Mouse (Mus musculus) G1E (cell line): ENCODE measurements around the gene Ublcp1. TPM values are rescaled to one million over a fixed set of nuclear protein-coding genes. Genes with fewer than 3 reads are reported as not detected.
"Not testable (repeated sequence)": the region's sequence is repeated elsewhere in the genome, so short reads cannot be mapped to it uniquely, and the experiment has no call there.

Experiments used
- ATAC-seq: 2 replicates; pipeline ENCODE4 v1.8.0; 2016; ENCODE audit warnings: mild to moderate bottlenecking; ENCODE audit not compliant: insufficient number of reproducible peaks, poor library complexity, low FRiP score, severe bottlenecking; ENCODE audit errors: extremely low read depth
- DNase-seq: peaks from one replicate; pipeline ENCODE4 v3.0.0; 2012; ENCODE audit warnings: low spot score
- H3K27me3 ChIP-seq: 2 replicates; pipeline ENCODE4 v1.6.1; 2012; ENCODE audit warnings: mild to moderate bottlenecking, low read length, inconsistent platforms; ENCODE audit not compliant: insufficient read depth
- H3K36me3 ChIP-seq: replicated peaks from 2 replicates; pipeline ENCODE3; 2012; ENCODE audit warnings: mild to moderate bottlenecking, inconsistent platforms
- H3K4me1 ChIP-seq: 2 replicates; pipeline ENCODE4 v1.6.1; 2012; ENCODE audit warnings: low read depth, low read length, inconsistent platforms, mixed read lengths; ENCODE audit not compliant: insufficient read depth
- H3K4me3 ChIP-seq: 2 replicates; pipeline ENCODE4 v1.5.1; 2012; ENCODE audit warnings: low read depth, mild to moderate bottlenecking, inconsistent platforms, low read length, moderate library complexity, mixed read lengths
- H3K9me3 ChIP-seq: replicated peaks from 2 replicates; pipeline ENCODE4 v1.6.1; 2012; ENCODE audit warnings: inconsistent platforms
- CTCF ChIP-seq: IDR thresholded peaks from 2 replicates; pipeline ENCODE4 v1.5.1; 2012; ENCODE audit warnings: low read depth, low read length, inconsistent platforms, mixed read lengths
- GATA1 ChIP-seq: IDR thresholded peaks from 2 replicates; pipeline ENCODE4 v1.6.1; 2012; ENCODE audit warnings: borderline replicate concordance, low read length, inconsistent platforms, mixed read lengths
- GATA2 ChIP-seq: IDR thresholded peaks from 2 replicates; pipeline ENCODE4 v1.6.1; 2012; ENCODE audit warnings: low read depth, low read length, inconsistent platforms, borderline replicate concordance
- POLR2AphosphoS5 ChIP-seq: IDR thresholded peaks from 2 replicates; pipeline ENCODE4 v1.6.1; 2012; ENCODE audit warnings: low read depth, low read length, inconsistent platforms; ENCODE audit not compliant: insufficient replicate concordance
- TAL1 ChIP-seq: conservative IDR thresholded peaks from 2 replicates; pipeline ENCODE4 v1.6.1; 2012; ENCODE audit warnings: low read depth, low read length, inconsistent platforms, mixed read lengths
- polyA plus RNA-seq: library from polyadenylated mRNA; stranded (reverse); fragments of >175 nt; gene quantifications from 2 replicates; pipeline ENCODE4 v1.2.3, GENCODE M21; 2012
- total RNA-seq, 2 experiments: library from RNA; stranded (forward) in 1 of 2; stranded (reverse) in 1 of 2; fragments of 200-1000 nt in 1 of 2; fragments of >200 nt in 1 of 2; fragmentation: Nextera tagmentation in 1 of 2; gene quantifications; 2 replicates each; pipeline ENCODE4 v1.2.3; 2014 to 2017

Ublcp1 gene
- total and polyA plus RNA-seq, 3 experiments: 2.8 to 53.4 (median 50.9) TPM

GRCm38 (mm10) chr11:44461493-44461892, 8.8 kb downstream of the Ublcp1 start:
- DNase-seq (no peak), ATAC-seq (no peak)
- Histone ChIP-seq H3K27me3 (no peaks in the 10 kb centered on the region), H3K4me1 (peaks cover 10% of the 10 kb centered on the region), H3K4me3 (no peak overlapping the region), H3K36me3 (peaks cover 74% of the 10 kb centered on the region), H3K9me3 (no peaks in the 10 kb centered on the region)
- no peak for TF ChIP-seq CTCF
- TF ChIP-seq GATA2: no peak
- no peak for TF ChIP-seq POLR2AphosphoS5
- no peak for TF ChIP-seq TAL1
- no peak for TF ChIP-seq GATA1

GRCm38 (mm10) chr11:44453423-44453822, 16.9 kb downstream of the Ublcp1 start:
- 0 out of 2 replicates have a peak, but pooled peaks cover 4% of the 10 kb centered on the region for H3K4me1 ChIP-seq
- peaks cover 39% of the 10 kb centered on the region for H3K36me3 ChIP-seq
- H3K9me3 ChIP-seq: no peaks in the 10 kb centered on the region
- DNase-seq: no peak
- TF ChIP-seq CTCF (peak; percentile 60), GATA2 (no peak), TAL1 (no peak), GATA1 (no peak), POLR2AphosphoS5 (no peak)
- ATAC-seq: no peak
- H3K27me3 ChIP-seq: no peaks in the 10 kb centered on the region
- H3K4me3 ChIP-seq: no peak overlapping the region

- not testable (repeated sequence) for ATAC-seq, H3K27me3 ChIP-seq
Observed at GRCm38 (mm10) chr11:44452016-44452415, 18.3 kb downstream of the Ublcp1 start.

GRCm38 (mm10) chr11:44451046-44451445, 19.3 kb downstream of the Ublcp1 start:
- H3K36me3 ChIP-seq: peaks cover 18% of the 10 kb centered on the region
- no peak for ATAC-seq
- TF ChIP-seq CTCF: no peak
- TF ChIP-seq TAL1: no peak
- TF ChIP-seq GATA1: no peak
- no peak for TF ChIP-seq POLR2AphosphoS5
- TF ChIP-seq GATA2: no peak
- H3K9me3 ChIP-seq: no peaks in the 10 kb centered on the region
- H3K4me1 ChIP-seq: no peaks in the 10 kb centered on the region
- no peaks in the 10 kb centered on the region for H3K27me3 ChIP-seq
- H3K4me3 ChIP-seq: no peak overlapping the region
- DNase-seq: no peak

More at GRCm38 (mm10) chr11:44452016-44452415, 18.3 kb downstream of the Ublcp1 start:
- not testable (repeated sequence) for H3K4me3 ChIP-seq, H3K9me3 ChIP-seq, DNase-seq, H3K4me1 ChIP-seq
- H3K36me3 ChIP-seq: peaks cover 27% of the 10 kb centered on the region

GRCm38 (mm10) chr11:44437786-44438185, 32.5 kb downstream of the Ublcp1 start:
- Histone ChIP-seq H3K4me3 (no peak overlapping the region), H3K9me3 (no peaks in the 10 kb centered on the region), H3K27me3 (peaks cover 7% of the 10 kb centered on the region), H3K4me1 (no peaks in the 10 kb centered on the region), H3K36me3 (no peaks in the 10 kb centered on the region)
- TF ChIP-seq GATA2 (no peak), GATA1 (no peak), CTCF (no peak), POLR2AphosphoS5 (no peak), TAL1 (no peak)
- DNase-seq (no peak), ATAC-seq (no peak)

- H3K9me3 ChIP-seq: no peaks in the 10 kb centered on the region
- no peak overlapping the region for H3K4me3 ChIP-seq
- peaks cover 20% of the 10 kb centered on the region for H3K27me3 ChIP-seq
- no peaks in the 10 kb centered on the region for H3K36me3 ChIP-seq
- TF ChIP-seq GATA2 (no peak), CTCF (no peak), GATA1 (no peak), POLR2AphosphoS5 (no peak), TAL1 (no peak)
- H3K4me1 ChIP-seq: no peaks in the 10 kb centered on the region
- no peak for DNase-seq
- ATAC-seq: no peak
Observed at GRCm38 (mm10) chr11:44430036-44430435, 40.3 kb downstream of the Ublcp1 start.

GRCm38 (mm10) chr11:44427951-44428350, 42.3 kb downstream of the Ublcp1 start:
- H3K9me3 ChIP-seq: no peaks in the 10 kb centered on the region
- ATAC-seq (no peak), DNase-seq (no peak)
- H3K4me3 ChIP-seq: no peak overlapping the region
- peaks cover 26% of the 10 kb centered on the region for H3K27me3 ChIP-seq
- TF ChIP-seq POLR2AphosphoS5: no peak
- no peak for TF ChIP-seq TAL1
- TF ChIP-seq GATA1: no peak
- TF ChIP-seq GATA2: no peak
- TF ChIP-seq CTCF: no peak
- no peaks in the 10 kb centered on the region for H3K4me1 ChIP-seq
- H3K36me3 ChIP-seq: no peaks in the 10 kb centered on the region
